Mouse (Mus musculus) E14TG2a.4 (cell line): ENCODE results near the gene Nap1l4.

Experiments
- H3K27me3 ChIP-seq: 2 replicates; pipeline ENCODE4 v1.6.1; 2014; ENCODE audit warnings: low read length, control low read depth; ENCODE audit not compliant: insufficient read depth
- H3K36me3 ChIP-seq: 2 replicates; pipeline ENCODE4 v1.6.1; 2014; ENCODE audit warnings: low read length, control low read depth; ENCODE audit not compliant: insufficient read depth
- H3K4me1 ChIP-seq: replicated peaks from 2 replicates; pipeline ENCODE4 v1.6.1; 2014; ENCODE audit warnings: low read depth, low read length, control low read depth
- H3K4me3 ChIP-seq: replicated peaks from 2 replicates; pipeline ENCODE4 v1.5.1; 2014; ENCODE audit warnings: mild to moderate bottlenecking, low read length
- H3K9me3 ChIP-seq: 2 replicates; pipeline ENCODE4 v1.6.1; 2014; ENCODE audit warnings: low read length, control low read depth
- CTCF ChIP-seq: conservative IDR thresholded peaks from 2 replicates; pipeline ENCODE4 v1.5.1; 2014; ENCODE audit warnings: low read length
- NANOG ChIP-seq: IDR thresholded peaks from 2 replicates; pipeline ENCODE4 v1.6.1; 2014; ENCODE audit warnings: borderline replicate concordance, low read length, mixed read lengths
- POU5F1 ChIP-seq: IDR thresholded peaks from 2 replicates; pipeline ENCODE4 v1.6.1; 2014; ENCODE audit warnings: low read length, borderline replicate concordance

The Nap1l4 gene

DNA sequence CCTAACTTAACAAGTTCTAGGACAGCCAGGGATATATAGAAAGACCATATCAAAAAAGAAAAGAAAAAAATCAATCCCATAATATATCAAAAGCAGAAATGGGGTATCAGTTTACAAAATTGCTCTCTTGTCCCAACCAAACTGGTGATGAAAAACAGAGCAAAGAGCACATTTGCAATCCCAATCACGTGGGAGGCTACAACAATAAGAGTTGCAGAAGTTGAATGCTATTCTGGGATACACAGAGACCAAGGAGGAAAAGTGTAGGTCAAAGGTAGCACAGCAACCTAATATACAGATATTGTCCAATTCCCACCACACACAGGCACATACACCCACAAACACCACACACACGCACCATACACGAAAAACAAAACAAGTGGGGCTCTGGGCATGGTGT, 12.7 kb downstream of the Nap1l4 start:
- Histone ChIP-seq H3K36me3 (peaks cover 100% of the 10 kb centered on the region), H3K4me1 (peaks cover 28% of the 10 kb centered on the region), H3K4me3 (no peak overlapping the region), H3K9me3 (no peaks in the 10 kb centered on the region), H3K27me3 (no peaks in the 10 kb centered on the region)
- TF ChIP-seq CTCF (no peak), POU5F1 (no peak), NANOG (no peak)

DNA sequence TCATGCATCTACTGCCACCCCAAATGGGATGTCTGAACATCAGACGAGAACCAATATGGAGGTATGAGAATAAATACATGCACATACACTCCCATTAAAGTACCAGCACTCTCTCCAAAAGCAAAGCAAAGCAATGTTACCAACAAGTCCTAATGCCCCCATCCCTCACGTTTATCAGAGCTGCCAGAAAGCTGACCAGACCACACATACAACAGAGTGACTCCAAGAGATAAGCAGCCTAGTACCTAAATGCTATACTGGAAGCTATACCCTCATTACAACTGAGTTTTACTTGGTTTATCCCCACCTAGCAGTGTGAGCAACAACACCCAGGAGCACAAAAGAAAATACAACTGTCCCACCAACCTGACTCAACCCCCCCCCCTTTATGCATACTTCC, 15.6 kb downstream of the Nap1l4 start:
- Histone ChIP-seq H3K27me3 (no peaks in the 10 kb centered on the region), H3K36me3 (peaks cover 100% of the 10 kb centered on the region), H3K4me1 (peaks cover 5% of the 10 kb centered on the region; the same call in 1 of the 2 replicates), H3K9me3 (no peaks in the 10 kb centered on the region), H3K4me3 (no peak overlapping the region)
- TF ChIP-seq POU5F1, result no peak
- no peak for TF ChIP-seq NANOG
- TF ChIP-seq CTCF, result no peak

DNA sequence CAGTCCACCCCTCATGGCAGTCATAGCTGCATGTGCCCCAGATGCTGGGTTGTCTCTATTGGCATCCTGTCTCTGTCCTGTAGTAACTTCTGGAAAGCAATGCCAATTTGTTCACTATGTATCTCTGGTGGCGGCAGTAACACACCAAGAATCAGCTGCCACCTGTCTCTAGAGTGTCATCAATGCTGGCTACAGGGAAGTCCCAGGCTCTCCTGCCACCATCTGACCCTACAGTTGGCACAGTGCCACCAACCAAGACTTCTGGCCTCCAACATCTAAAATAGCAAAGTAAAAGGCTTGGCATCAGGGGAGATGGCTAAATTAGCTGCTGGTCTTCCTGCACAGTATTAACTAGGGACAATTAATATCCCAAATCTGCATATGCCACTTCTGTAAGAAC, 16.5 kb downstream of the Nap1l4 start:
- H3K4me3 ChIP-seq, result no peak overlapping the region
- no peaks in the 10 kb centered on the region for H3K27me3 ChIP-seq
- TF ChIP-seq NANOG (no peak), CTCF (no peak), POU5F1 (no peak)
- H3K9me3 ChIP-seq, result no peaks in the 10 kb centered on the region
- peaks cover 5% of the 10 kb centered on the region; the same call in 1 of the 2 replicates for H3K4me1 ChIP-seq
- peaks cover 100% of the 10 kb centered on the region for H3K36me3 ChIP-seq

DNA sequence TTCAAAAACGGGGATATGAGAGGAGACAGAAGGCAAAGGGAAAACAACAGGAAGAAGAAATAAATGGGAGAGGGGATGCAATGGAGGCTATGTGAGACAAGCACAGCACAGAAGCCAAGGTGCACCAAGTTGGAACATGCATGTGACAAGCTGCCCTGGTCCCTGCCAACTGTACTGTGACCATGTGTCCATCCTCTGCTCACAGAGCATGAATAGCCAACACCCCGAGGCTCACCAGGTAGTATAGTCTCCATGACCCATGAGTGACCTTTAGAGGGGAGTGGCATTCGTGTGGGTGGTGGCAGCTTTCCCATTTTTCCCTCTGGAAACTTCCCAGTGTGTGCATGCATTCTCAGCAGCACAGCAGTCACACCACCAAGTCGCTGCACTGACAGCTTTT, 29.6 kb downstream of the Nap1l4 start:
- TF ChIP-seq NANOG (no peak), CTCF (no peak), POU5F1 (no peak)
- no peak overlapping the region for H3K4me3 ChIP-seq
- no peaks in the 10 kb centered on the region for H3K9me3 ChIP-seq
- peaks cover 100% of the 10 kb centered on the region for H3K36me3 ChIP-seq
- H3K4me1 ChIP-seq, result peaks cover 19% of the 10 kb centered on the region
- no peaks in the 10 kb centered on the region for H3K27me3 ChIP-seq

DNA sequence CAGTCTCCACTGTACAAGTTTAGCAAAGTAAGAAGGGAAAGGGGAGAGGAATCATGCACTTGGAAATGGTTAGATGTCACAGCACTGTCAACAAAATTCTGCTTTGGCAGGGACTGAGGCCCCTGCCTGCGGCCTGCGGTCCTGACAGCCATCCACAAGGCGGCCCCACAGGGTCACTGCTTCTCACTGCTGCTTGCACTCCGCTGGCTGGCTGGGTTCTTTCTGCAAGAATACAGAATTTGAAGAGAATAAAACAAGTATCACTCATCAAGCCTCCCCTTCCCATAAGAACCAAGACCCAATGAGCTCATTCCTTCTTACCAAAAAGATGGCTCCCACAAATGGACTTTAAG, 34.5 kb downstream of the Nap1l4 start:
- Histone ChIP-seq H3K36me3 (peaks cover 74% of the 10 kb centered on the region), H3K4me3 (no peak overlapping the region)
- TF ChIP-seq NANOG, result no peak
- TF ChIP-seq CTCF, result no peak

DNA sequence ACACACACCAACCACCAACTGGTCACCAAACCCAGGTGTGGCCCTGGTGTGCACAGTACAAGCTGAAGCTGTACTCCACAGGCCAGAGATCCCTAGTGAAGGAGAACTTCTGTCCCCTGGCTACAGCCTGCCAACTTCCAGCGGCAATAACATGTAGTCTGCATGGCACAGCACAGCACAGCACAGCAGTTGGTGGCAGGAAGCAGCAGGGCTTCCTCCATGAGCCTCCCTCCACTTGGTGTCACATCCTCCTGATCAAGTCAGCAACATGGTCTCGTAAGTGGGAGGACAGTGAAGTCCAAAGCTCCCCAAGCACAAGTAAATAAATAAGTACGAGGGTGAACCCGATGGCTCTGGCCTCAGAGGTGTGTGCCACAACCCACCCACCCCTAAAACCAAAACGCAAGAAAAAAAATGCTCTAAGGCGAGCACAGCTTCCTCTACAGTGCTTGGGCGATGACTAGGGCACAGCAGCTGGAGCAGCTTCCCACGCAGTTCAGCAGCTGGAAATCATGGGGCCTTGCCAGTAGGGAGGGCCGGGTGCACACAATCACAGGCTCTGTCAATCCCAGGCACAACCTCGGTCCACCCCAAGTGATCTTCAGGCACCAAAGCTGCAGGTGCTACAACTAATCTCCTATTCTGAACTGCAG, 35.0 kb downstream of the Nap1l4 start:
- Histone ChIP-seq H3K4me3 (no peak overlapping the region), H3K36me3 (peaks cover 69% of the 10 kb centered on the region), H3K9me3 (no peaks in the 10 kb centered on the region), H3K27me3 (no peaks in the 10 kb centered on the region), H3K4me1 (0 out of 2 replicates have a peak, but pooled peaks cover 12% of the 10 kb centered on the region)
- TF ChIP-seq CTCF (no peak), POU5F1 (no peak), NANOG (no peak)

More for the DNA sequence above, 34.5 kb downstream of the Nap1l4 start:
- no peaks in the 10 kb centered on the region for H3K9me3 ChIP-seq
- no peaks in the 10 kb centered on the region for H3K27me3 ChIP-seq
- peaks cover 15% of the 10 kb centered on the region for H3K4me1 ChIP-seq

DNA sequence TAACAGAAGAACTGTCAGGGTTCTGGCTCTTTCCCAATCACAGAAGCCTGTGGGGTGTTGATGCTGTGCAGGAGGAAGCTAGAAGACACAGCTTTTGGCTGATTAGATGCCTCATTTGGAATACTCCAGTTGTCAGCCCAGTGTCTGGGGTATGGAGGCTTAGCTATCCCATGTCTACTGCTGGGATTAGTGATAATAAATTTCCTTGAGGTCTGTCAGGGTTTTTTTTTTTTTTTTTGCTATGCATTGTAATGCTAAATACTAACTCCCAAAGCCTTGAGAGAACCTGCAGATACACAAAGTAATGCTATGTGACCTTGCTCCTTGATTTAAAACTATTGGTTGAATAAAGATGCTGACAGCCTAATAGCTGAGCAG, 37.6 kb downstream of the Nap1l4 start:
- TF ChIP-seq NANOG, result no peak
- TF ChIP-seq CTCF, result no peak
- no peak for TF ChIP-seq POU5F1
- Histone ChIP-seq H3K27me3 (peaks cover 10% of the 10 kb centered on the region; the same call in 1 of the 2 replicates), H3K9me3 (no peaks in the 10 kb centered on the region), H3K36me3 (peaks cover 43% of the 10 kb centered on the region), H3K4me3 (no peak overlapping the region), H3K4me1 (peaks cover 15% of the 10 kb centered on the region)

DNA sequence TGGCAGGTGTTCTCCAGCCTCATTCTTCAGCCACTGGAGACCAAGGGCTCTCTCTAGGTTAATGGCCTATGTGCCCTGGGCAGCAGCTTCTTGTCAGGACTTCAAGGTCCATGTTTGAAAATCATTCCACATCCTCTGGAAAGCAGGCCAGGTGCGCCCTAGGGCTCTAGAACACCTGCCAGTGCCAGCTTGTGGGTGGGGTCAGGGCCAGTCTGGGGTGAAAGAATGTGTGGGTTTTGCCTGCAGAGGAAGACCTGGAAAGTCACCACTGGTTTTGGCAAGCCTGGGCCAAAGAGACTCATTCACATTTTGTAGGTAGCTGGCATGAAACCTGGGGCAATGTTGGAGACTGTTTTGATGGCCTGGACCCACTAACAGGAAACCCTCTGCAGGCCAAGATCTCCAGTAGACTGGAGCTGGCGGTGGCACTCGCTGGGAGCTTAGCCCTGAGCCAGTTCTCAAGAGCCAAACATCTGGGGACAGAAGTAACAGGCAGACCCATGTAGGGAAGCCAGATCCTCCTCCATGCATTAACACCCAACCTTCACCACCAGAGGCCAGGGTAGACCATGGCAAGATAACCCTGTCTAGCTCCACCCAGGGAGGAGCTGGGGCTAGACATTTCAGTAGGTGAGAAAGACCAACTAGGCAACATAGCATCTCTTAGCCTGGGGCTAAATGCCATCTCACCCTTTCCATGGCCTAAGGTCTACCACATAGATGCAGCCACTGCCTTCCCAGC, 38.1 kb downstream of the Nap1l4 start:
- TF ChIP-seq POU5F1, result no peak
- TF ChIP-seq CTCF, result no peak
- no peak for TF ChIP-seq NANOG
- Histone ChIP-seq H3K27me3 (peaks cover 10% of the 10 kb centered on the region; the same call in 1 of the 2 replicates), H3K4me3 (no peak overlapping the region), H3K9me3 (no peaks in the 10 kb centered on the region), H3K4me1 (peaks cover 19% of the 10 kb centered on the region), H3K36me3 (peaks cover 38% of the 10 kb centered on the region)
